Mouse (Mus musculus) right cerebral cortex, postnatal 36 days (tissue): ENCODE results near the gene Cox18.

Experiments used
- DNase-seq, 2 experiments: peaks; one replicate each; pipeline ENCODE4 v3.0.0; 2022; ENCODE audit warnings: low spot score in 2 of 2, mixed read lengths in 1 of 2

Gene Cox18

GRCm38 (mm10) chr5:90178116-90178515 lies 45.7 kb downstream of the Cox18 start:
- no peak for DNase-seq
